Mouse (Mus musculus): ENCODE measurements around the gene Numbl.

- TF ChIP-seq CTCF (IDR thresholded peaks at IDR 0.05; ENCODE audit: low read depth, low read length): no peak
- no peak for TF ChIP-seq POLR2AphosphoS5 (IDR thresholded peaks at IDR 0.05; ENCODE audit: insufficient replicate concordance, low read depth, low read length)
- no peak for TF ChIP-seq TAL1 (conservative IDR thresholded peaks at IDR 0.05; ENCODE audit: low read depth, low read length)
- TF ChIP-seq GATA1 (IDR thresholded peaks at IDR 0.05; ENCODE audit: borderline replicate concordance, low read length): no peak
- no peak for TF ChIP-seq GATA2 (IDR thresholded peaks at IDR 0.05; ENCODE audit: borderline replicate concordance, low read depth, low read length)
Measured at GRCm38 (mm10) chr7:27238568-27238967, 19.7 kb upstream of the Numbl start.

Measured in G1E (cell line).